Mouse (Mus musculus): Measurements from ENCODE around the gene Rab4b.

DNA sequence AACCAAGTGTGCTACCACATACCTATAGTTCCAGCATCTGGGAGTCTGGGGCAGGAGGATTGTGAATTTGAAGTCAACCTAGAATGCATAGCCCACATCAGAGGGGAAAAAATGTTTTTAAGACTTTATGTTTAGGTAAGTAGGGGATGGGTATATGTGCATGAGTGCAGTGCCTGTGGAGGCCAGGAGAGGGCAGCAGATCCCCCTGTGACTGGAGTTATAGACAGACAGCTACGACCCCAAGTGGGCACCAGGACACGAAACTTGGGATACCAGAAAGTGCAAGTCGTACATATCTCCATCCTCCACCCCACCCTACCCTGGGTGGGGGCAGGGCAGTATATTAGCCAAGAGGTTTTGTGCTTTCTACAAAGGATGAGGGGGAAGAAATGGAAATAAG is 6.3 kb upstream of the Rab4b start:
- no peak for TF ChIP-seq USF1 (IDR thresholded peaks at IDR 0.05; ENCODE audit: low read depth)
- no peak for TF ChIP-seq POLR2AphosphoS2 (IDR thresholded peaks at IDR 0.05; ENCODE audit: insufficient read length, low read depth)
- no peak for TF ChIP-seq POLR2A (IDR thresholded peaks at IDR 0.05; ENCODE audit: insufficient read length, low read depth)
- no peak for TF ChIP-seq MAX (IDR thresholded peaks at IDR 0.05; ENCODE audit: low read depth)
- TF ChIP-seq MYOD1 (IDR thresholded peaks at IDR 0.05; ENCODE audit: control insufficient read depth in 1 of 3, insufficient read length in 2 of 3, low read depth in 2 of 3), result no peak
- TF ChIP-seq TCF12 (IDR thresholded peaks at IDR 0.05; ENCODE audit: insufficient read depth, poor library complexity, severe bottlenecking), result no peak
